In the genomic region with DNA sequence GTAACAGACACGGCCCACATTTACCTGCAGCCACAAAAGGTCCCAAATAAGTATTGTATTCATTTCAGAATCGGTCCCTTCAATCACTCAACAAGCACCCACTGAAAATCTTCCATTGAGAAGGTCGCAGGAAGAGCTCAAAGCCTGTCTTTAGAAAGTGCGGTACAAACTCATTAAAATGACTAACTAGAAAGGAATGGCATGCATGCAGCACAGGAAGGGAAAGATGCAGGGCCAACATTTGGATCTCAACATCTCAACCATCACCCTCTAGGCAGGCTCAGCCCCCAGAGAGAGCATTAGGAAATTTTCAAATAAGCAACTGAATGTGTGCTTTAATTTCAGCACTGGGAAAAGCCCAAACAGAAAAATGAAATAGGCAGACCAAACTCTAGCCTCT, we compare ENCODE assay signal across 29 mouse cellular contexts. TPM values are rescaled to one million over a fixed set of nuclear protein-coding genes. Genes with fewer than 3 reads are reported as not detected.
A peak's percentile ranks its signal among the peaks of the same experiment; 100 is the strongest.
DNase-seq lines count a peak whose midpoint lies in the region; ATAC-seq and TF ChIP-seq lines count a peak whose summit lies in the region.
"Had no signal": no experiment of that assay in that cellular context is flagged by ENCODE, and none has a peak within 500 bp of the region (broad histone marks: within the 10 kb centered on the region; RNA-seq: fewer than 3 reads in every experiment).

No protein-coding gene starts in this region.

- ATAC-seq in heart, embryonic 11.5 days (replicated peaks; ENCODE audit: insufficient number of reproducible peaks, low FRiP score, low TSS enrichment), result no peak
- no peak for ATAC-seq in heart, embryonic 16.5 days (replicated peaks; ENCODE audit: extremely low read depth, insufficient read depth, low FRiP score)
- ATAC-seq: forebrain, embryonic 14.5 days; hindbrain, embryonic 16.5 days; liver, embryonic 12.5 days; liver, postnatal 0 days had no signal

- peaks cover 27% of the 10 kb centered on the region for H3K4me1 ChIP-seq in heart, embryonic 11.5 days (ENCODE audit: control insufficient read depth, insufficient read depth, low read length)
- H3K4me1 ChIP-seq in heart, embryonic 16.5 days (ENCODE audit: control insufficient read depth, insufficient read depth, low read length), result peaks cover 28% of the 10 kb centered on the region
- peaks cover 24% of the 10 kb centered on the region for H3K4me1 ChIP-seq in brown adipose tissue, adult 24 weeks (ENCODE audit: control insufficient read depth, insufficient read depth, insufficient read length, low read length)
- H3K4me1 ChIP-seq: hindbrain, embryonic 10.5 days; midbrain, embryonic 12.5 days had no signal

- H3ac ChIP-seq in C2C12 (ENCODE audit: control insufficient read depth, insufficient read length, low read depth), result no peak overlapping the region

- H3K27me3 ChIP-seq in heart, embryonic 11.5 days (ENCODE audit: control insufficient read depth, insufficient read depth, low read length), result no peaks in the 10 kb centered on the region
- H3K27me3 ChIP-seq in heart, embryonic 16.5 days (ENCODE audit: control insufficient read depth, insufficient read depth, low read length), result no peaks in the 10 kb centered on the region
- H3K27me3 ChIP-seq in C2C12 (ENCODE audit: control insufficient read depth, insufficient read depth, insufficient read length), result no peaks in the 10 kb centered on the region
- H3K27me3 ChIP-seq: embryonic facial prominence, embryonic 15.5 days; liver, embryonic 12.5 days; midbrain, embryonic 12.5 days; neural tube, embryonic 13.5 days had no signal

- no peak for TF ChIP-seq CTCF in C2C12 (IDR thresholded peaks at IDR 0.05; ENCODE audit: control insufficient read depth, insufficient read depth, insufficient read length)

- no peak for DNase-seq in heart, postnatal 4 days
- DNase-seq in heart, adult 18-20 months, result no peak
- no peak for DNase-seq in thymus, postnatal 36 days
- DNase-seq in left cerebral cortex, adult 11 months (ENCODE audit: low spot score), result no peak
- DNase-seq: adrenal gland, postnatal 36 days; cerebellum, adult 2 months; cerebellum, postnatal 25 days; gastrocnemius, postnatal 36 days; kidney, adult 18-20 months; kidney, postnatal 4 days; left cerebral cortex, postnatal 4 days; liver, postnatal 0 days; lung, postnatal 4 days; thymus, adult 2 months; thymus, postnatal 4 days had no signal

- H3K9me3 ChIP-seq in heart, embryonic 11.5 days (replicated peaks; ENCODE audit: control insufficient read depth, low read length), result no peaks in the 10 kb centered on the region
- H3K9me3 ChIP-seq in heart, embryonic 16.5 days (replicated peaks; ENCODE audit: control insufficient read depth, low read length), result no peaks in the 10 kb centered on the region
- H3K9me3 ChIP-seq: embryonic facial prominence, embryonic 10.5 days; embryonic facial prominence, embryonic 15.5 days; G1E; hindbrain, embryonic 10.5 days; liver, embryonic 12.5 days; megakaryocyte, embryonic 14.5 days; midbrain, embryonic 12.5 days; neural tube, embryonic 13.5 days had no signal

- H3K9ac ChIP-seq in heart, embryonic 11.5 days (ENCODE audit: low read depth, low read length), result no peak overlapping the region
- H3K9ac ChIP-seq in heart, embryonic 16.5 days (ENCODE audit: low read length), result no peak overlapping the region
- H3K9ac ChIP-seq: embryonic facial prominence, embryonic 15.5 days; liver, embryonic 12.5 days; liver, postnatal 0 days; midbrain, embryonic 12.5 days; neural tube, embryonic 13.5 days had no signal

- H3K79me3 ChIP-seq in C2C12 (ENCODE audit: low read depth), result peaks cover 7% of the 10 kb centered on the region

- H3K27ac ChIP-seq in heart, embryonic 11.5 days (ENCODE audit: low read depth, low read length), result peak overlapping the region; percentile 85
- H3K27ac ChIP-seq in heart, embryonic 16.5 days (ENCODE audit: low read length), result peak overlapping the region; percentile 88
- 0 out of 2 replicates have a peak overlapping the region, but pooled peaks have one; percentile 70 for H3K27ac ChIP-seq in brown adipose tissue, adult 24 weeks (replicated peaks; ENCODE audit: low read depth, low read length)
- H3K27ac ChIP-seq: embryonic facial prominence, embryonic 10.5 days; hindbrain, embryonic 10.5 days; liver, embryonic 12.5 days; midbrain, embryonic 12.5 days; neural tube, embryonic 13.5 days had no signal

- H3K79me2 ChIP-seq in C2C12 (ENCODE audit: control insufficient read depth, insufficient read depth), result peaks cover 39% of the 10 kb centered on the region

- no peak overlapping the region for H3K4me2 ChIP-seq in heart, embryonic 11.5 days
- no peak overlapping the region for H3K4me2 ChIP-seq in heart, embryonic 16.5 days (ENCODE audit: low read depth, low read length)
- H3K4me2 ChIP-seq: embryonic facial prominence, embryonic 15.5 days; liver, embryonic 12.5 days; midbrain, embryonic 12.5 days; neural tube, embryonic 13.5 days had no signal

- 66% methylated on average over 4 of the region's 4 CpGs for WGBS in heart, embryonic 11.5 days (ENCODE audit: insufficient replicate concordance)
- 54% methylated on average over 4 of the region's 4 CpGs for WGBS in heart, embryonic 16.5 days

- no peak overlapping the region for H3K4me3 ChIP-seq in heart, embryonic 11.5 days (ENCODE audit: low read depth, low read length)
- H3K4me3 ChIP-seq in heart, embryonic 16.5 days (ENCODE audit: low read length), result no peak overlapping the region
- H3K4me3 ChIP-seq in C2C12 (ENCODE audit: insufficient read depth, poor library complexity, severe bottlenecking), result no peak overlapping the region
- H3K4me3 ChIP-seq in brown adipose tissue, adult 24 weeks (ENCODE audit: insufficient read depth, low read depth, low read length), result no peak overlapping the region
- H3K4me3 ChIP-seq: embryonic facial prominence, embryonic 10.5 days; embryonic facial prominence, embryonic 15.5 days; hindbrain, embryonic 10.5 days; liver, embryonic 12.5 days; megakaryocyte, embryonic 14.5 days; midbrain, embryonic 12.5 days; neural tube, embryonic 13.5 days had no signal

- H3K36me3 ChIP-seq in heart, embryonic 11.5 days (ENCODE audit: control insufficient read depth, insufficient read depth, low read length), result peaks cover 7% of the 10 kb centered on the region
- H3K36me3 ChIP-seq in heart, embryonic 16.5 days (ENCODE audit: control insufficient read depth, insufficient read depth), result peaks cover 4% of the 10 kb centered on the region; the same call in 1 of the 2 replicates
- H3K36me3 ChIP-seq in C2C12 (ENCODE audit: control insufficient read depth, insufficient read depth), result peaks cover 47% of the 10 kb centered on the region
- H3K36me3 ChIP-seq: G1E; liver, embryonic 12.5 days had no signal

TF ChIP-seq in C2C12, 6 proteins besides CTCF, POLR2A, EP300 and RAD21:
- TF ChIP-seq CEBPB (IDR thresholded peaks at IDR 0.05; ENCODE audit: low read depth) (no peak), FOSL1 (IDR thresholded peaks at IDR 0.05; ENCODE audit: insufficient read depth, low read length, poor library complexity, severe bottlenecking) (peak; percentile 8), USF1 (IDR thresholded peaks at IDR 0.05; ENCODE audit: low read depth) (no peak), MAX (IDR thresholded peaks at IDR 0.05) (no peak), MYOD1 (IDR thresholded peaks at IDR 0.05; ENCODE audit: control insufficient read depth, insufficient read length, low read depth) (no peak), MYOG (IDR thresholded peaks at IDR 0.05; ENCODE audit: control insufficient read depth, extremely low read depth, insufficient read length) (no peak)

RNA-seq across cellular contexts. Expression of gene Gm9913, which starts 33.2 kb away (rescaled TPM):
- 0.42 and 0.45 TPM in 2 replicates for polyA plus RNA-seq in heart, embryonic 11.5 days (2014; fragmentation: Nextera tagmentation; extraction: Ambion mirVana)
- total RNA-seq in heart, postnatal 4 days (2021), result under 1 TPM; 0.57 to 0.65 TPM
- polyA plus RNA-seq in heart, embryonic 16.5 days (2015; fragmentation: Nextera tagmentation; extraction: Ambion mirVana), result 0.29 and 0.32 TPM in 2 replicates
- under 1 TPM; 0.30 to 0.41 TPM for total RNA-seq in heart, adult 18-20 months (2021)
- polyA plus RNA-seq in C2C12 (2012; fragmentation: generic; extraction: Trizol), result 0.09 TPM
- not detected in 2 replicates for polyA plus RNA-seq in brown adipose tissue, adult 24 weeks (2012; ENCODE audit: insufficient read depth, insufficient read length, missing spikeins)
- total RNA-seq: adrenal gland, postnatal 36 days; G1E had no signal
- polyA plus RNA-seq: G1E; liver, postnatal 0 days; neural tube, embryonic 13.5 days had no signal

RNA-seq across cellular contexts. Expression of gene Fbn1, which starts 36.1 kb away (rescaled TPM):
- polyA plus RNA-seq in heart, embryonic 11.5 days (2014; fragmentation: Nextera tagmentation; extraction: Ambion mirVana), result 28.5 and 31.9 TPM in 2 replicates
- total RNA-seq in heart, postnatal 4 days (2021), result 100 to 1,000 TPM; 223 to 241 TPM
- 14.8 and 19.4 TPM in 2 replicates for polyA plus RNA-seq in heart, embryonic 16.5 days (2015; fragmentation: Nextera tagmentation; extraction: Ambion mirVana)
- 10 to 100 TPM; 28.6 to 33.5 TPM for total RNA-seq in heart, adult 18-20 months (2021)
- 14.8 TPM for polyA plus RNA-seq in C2C12 (2012; fragmentation: generic; extraction: Trizol)
- polyA plus RNA-seq in brown adipose tissue, adult 24 weeks (2012; ENCODE audit: insufficient read depth, insufficient read length, missing spikeins), result 7.8 and 21.4 TPM in 2 replicates
- polyA plus RNA-seq: G1E had no signal
